Mouse (Mus musculus) megakaryocyte-erythroid progenitor cell, adult 5-6 weeks (primary cell): ENCODE results near the gene Zfp710. TPM values are rescaled to one million over a fixed set of nuclear protein-coding genes. Genes with fewer than 3 reads are reported as not detected.
"Not testable (repeated sequence)": the region's sequence is repeated elsewhere in the genome, so short reads cannot be mapped to it uniquely, and the experiment has no call there.

Experiments
- ATAC-seq: replicated peaks from 2 replicates; pipeline ENCODE4 v1.8.0; 2016; ENCODE audit warnings: mild to moderate bottlenecking, inconsistent platforms; ENCODE audit not compliant: severe bottlenecking, poor library complexity, low FRiP score, low TSS enrichment
- total RNA-seq, 2 experiments: library from RNA; stranded (forward) in 1 of 2; stranded (reverse) in 1 of 2; fragments of 200-1000, 215-1000 nt in 1 of 2; fragments of >200 nt in 1 of 2; fragmentation: Nextera tagmentation in 1 of 2; gene quantifications; 2 replicates each; pipeline ENCODE4 v1.2.3; 2014 to 2017

The Zfp710 gene
- total RNA-seq (2014; fragmentation: Nextera tagmentation) (7.1 and 9.0 TPM in 2 replicates), total RNA-seq (2017) (6.2 and 10.3 TPM in 2 replicates)

DNA sequence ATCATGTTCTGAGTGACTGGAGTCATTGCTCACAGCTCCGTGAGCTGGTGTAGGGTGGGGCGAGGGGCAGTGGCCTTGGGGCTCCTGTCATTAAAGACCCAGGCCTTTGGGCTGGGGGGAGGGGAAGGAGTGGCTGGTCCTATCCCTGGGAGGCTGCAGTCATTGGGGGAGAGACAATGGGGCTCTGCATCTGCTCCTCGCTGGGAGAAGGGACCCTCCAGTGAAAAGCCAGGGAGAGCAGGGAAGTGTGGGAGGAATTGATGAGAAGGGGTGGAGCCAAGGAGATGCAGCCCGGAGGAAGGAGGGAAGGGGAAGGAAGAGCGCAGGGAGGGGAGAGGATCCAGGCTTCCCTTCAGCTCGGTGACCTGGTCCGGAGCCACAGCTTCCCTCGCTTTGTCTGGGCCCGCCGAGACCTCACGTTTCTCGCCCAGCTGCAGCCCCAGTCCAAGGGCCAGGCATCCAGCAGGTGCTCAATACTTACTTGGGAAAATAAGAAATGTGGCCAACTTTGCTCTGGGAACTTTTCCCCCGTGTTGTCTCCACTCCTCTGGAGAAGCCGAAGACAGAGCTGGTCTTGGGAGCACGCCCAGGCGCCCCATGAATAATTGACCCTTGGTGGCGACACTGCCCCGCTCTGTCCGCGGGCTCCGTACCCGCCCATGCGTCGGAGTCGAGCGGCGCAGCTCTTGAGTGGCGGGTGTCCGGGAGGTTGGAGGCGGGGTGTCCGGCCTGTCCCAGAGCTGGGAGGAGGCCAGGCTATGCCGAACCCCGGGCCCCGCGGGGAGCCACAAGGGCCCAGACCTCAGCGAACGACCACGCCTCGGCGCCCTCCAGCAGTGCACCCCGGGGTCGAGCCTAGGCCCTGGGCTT, at the start of gene Zfp710:
TSS of gene Zfp710 (plus strand) at position 294 of the 870 bp plus-strand sequence.
- ATAC-seq = peak; percentile 57

- ATAC-seq = no peak
These were observed 49.3 kb upstream of the Zfp710 start for GRCm38 (mm10) chr7:79975316-79975715.

DNA sequence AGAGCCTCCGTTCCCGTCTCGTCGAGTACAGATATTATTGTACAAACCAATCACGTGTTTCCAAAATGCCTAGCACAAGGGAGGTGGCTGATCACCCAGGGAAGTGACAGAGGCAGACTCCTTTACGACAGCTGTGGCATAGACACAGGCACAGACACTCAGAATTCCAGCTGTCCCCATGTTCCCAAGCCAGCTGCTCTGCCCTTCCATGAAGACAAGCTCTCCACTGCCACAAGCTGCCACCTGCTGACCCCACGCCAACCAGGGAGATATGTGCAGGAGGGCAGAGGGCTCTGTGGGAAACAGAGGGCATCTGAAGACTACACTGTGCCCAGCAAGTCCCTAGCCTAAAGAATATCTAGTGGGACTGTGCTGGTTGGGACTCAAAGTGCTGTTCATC, 37.9 kb upstream of the Zfp710 start:
- ATAC-seq = no peak

DNA sequence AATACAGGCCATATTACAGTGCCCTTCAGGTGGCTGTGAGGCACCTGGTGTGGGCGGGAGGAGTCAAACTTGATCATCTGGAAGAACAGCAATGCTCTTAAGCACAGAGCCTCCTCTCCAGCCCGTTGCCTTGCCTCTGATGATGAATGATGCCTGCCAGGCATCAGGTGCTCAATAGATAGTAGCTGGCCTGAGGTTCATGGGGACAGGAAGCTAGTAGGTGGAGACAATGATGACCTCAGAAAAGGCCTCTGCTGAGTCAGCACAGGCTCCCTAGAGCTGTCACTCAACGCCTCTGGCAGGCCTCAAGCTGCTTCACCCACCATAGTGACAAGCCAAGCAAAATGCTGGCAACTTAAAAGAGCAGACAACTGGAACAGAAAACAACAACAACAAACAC, 36.9 kb upstream of the Zfp710 start:
- ATAC-seq = no peak

DNA sequence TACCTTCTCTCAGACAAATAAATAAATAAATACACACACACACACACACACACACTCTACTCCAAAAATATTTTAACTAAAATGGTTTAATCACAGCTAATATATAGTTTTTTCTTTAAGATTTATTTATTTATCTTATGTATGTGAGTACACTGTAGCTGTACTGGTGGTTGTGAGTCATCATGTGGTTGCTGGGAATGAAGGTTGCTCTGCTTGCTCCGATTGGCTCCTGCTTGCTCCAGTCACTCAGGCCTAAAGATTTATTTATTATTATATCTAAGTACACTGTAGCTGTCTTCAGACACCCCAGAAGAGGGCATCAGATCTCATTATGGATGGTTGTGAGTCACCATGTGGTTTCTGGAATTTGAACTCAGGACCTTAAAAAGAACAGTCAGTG, 36.1 kb upstream of the Zfp710 start:
- ATAC-seq = not testable (repeated sequence)

- peak; percentile 77 for ATAC-seq
These were observed 30.1 kb upstream of the Zfp710 start for GRCm38 (mm10) chr7:79994476-79994875.

DNA sequence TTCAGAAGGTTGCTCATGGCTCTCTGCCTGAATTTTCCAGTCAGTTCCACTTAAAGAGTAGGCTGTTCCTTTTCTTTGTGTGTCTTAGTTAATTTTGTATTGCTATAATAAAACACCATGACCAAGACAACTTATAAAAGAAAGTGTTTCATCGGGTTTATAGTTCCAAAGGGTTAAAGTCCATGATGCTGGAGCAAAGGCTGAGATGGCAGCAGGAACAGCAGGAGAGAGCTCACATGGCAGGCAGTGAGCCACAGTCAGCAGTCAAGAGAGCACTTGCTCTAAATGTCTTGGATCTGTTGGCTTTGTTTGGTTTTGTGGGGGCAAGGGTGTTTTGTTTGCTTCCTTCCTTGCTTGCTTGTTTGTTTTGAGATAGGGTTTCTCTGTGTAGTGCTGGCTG, 26.9 kb upstream of the Zfp710 start:
- no peak for ATAC-seq

DNA sequence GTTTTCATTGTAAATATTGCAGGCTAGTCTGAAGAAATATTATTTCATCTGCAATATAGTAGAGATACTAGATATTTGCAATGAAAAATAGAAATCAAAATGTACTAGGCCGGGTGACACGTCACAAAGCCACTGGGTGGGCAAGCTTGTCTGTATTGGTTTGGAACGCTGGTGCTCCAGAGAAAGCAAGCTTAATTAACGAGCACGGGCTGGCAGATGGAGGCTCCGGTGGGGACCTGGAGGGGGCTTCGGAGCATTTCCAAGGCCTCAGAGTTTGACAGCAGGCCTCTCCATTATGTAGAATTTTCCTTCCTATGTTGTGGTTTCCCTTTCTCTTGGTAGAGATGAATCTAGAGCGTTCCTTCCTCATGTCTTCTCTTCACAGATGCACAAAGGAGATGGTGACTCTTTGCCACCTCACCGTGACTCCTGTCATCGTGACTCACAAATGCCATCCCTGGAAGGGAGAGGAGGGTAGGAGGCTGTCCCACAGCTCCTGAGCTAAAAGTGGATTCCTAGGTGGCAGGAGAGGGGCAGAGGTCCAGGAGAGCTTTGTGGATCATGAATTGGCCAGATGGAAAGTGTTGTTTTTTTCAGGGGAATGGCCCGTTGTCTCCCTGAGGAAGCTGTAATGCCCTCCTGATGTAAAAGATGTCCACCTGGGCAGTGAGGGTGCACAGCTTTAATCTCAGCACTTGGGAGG, 22.1 kb upstream of the Zfp710 start:
- no peak for ATAC-seq

DNA sequence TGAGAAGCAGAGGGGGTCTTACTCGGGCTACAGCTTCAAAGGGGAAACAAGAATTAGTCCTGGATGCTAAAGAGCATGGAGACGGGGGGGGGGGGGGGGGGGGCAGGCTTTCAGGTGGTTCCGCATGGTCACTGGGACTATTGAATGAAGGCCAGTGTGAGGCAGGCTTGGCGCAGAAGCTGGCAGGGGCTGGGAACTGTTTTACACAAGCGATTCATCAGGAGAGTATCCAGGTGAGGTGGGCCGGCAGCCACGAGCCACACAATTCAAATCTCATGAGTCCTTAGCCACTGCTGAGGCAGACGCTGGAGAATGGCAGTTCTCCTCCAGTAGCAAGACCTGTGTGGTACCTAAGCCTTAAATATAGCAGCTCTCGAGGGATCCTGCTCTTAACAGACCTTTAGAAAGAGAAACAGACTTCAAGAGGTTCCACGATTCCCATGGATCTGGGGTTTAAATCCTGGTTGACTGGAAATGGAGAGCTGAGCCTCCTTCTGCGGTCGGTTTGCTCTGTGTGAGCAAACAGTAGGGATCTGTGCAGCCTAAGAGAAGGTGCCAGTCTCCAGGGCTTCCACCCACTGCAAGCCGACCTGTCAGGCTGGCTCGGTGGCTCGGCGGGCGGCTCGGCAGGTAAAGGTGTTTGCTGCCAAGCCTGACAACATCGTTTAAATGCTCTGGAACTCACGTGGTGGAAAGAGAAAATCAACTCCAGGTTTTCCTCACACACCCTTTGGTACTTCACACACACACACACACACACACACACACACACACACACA, 19.6 kb upstream of the Zfp710 start:
- no peak for ATAC-seq

- no peak for ATAC-seq
These were observed 13.9 kb upstream of the Zfp710 start for GRCm38 (mm10) chr7:80010680-80011079.

DNA sequence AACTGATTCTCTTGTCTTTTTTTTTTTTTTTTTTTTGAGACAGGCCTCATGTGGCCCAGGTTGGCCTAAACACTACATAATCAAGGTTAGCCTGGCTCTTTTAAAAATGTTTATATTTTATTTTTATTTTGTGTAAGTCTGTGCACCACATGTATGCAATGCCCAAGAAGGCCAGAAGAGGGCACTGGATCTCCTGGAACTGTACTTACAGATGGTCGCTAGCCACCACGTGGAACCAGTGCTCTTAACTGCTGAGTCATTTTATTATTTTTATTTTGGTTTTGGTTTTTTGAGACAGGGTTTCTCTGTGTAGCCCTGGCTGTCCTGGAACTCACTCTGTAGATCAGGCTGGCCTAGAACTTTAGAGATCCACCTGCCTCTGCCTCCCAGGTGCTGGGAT, 13.1 kb upstream of the Zfp710 start:
- peak; percentile 78 for ATAC-seq

DNA sequence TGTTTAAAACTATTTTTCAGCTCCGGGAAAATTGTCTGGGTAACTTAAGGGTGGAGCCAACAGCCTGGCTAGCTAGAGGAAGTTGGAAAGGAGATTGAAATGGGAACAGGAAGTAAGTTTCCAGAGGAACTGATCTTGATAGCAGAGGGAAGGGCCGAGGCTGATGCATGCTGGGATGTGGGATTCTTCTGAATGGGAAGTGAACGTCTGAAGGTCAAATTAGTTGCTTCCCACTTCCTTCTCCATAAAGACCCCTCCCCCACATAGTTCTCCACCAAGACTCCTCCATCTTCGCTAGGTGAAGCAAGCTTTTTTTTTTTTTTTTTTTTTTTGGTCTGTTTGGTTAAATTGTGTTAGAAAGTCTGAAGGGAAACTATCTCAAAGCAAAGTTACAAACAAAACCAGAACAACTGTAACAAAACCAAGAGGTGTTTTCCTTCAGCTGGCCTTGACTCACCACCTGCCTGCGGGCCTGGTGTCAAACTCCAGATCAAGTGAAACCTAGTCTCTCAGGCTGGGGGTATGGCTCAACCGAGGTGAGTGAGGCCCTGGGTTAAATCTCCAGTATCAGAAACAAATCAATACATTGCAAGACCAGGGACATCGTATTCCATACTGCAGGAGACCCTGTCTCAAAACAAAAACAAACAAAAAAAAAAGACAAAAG, 10.6 kb upstream of the Zfp710 start:
- ATAC-seq = no peak

GRCm38 (mm10) chr7:80014826-80015755, 9.5 kb upstream of the Zfp710 start:
- ATAC-seq = no peak

- ATAC-seq = no peak
These were observed 5.8 kb upstream of the Zfp710 start for GRCm38 (mm10) chr7:80018506-80019452.

GRCm38 (mm10) chr7:80023621-80024435, 786 bp upstream of the Zfp710 start:
- ATAC-seq = 0 out of 2 replicates have a peak, but pooled peaks have one; percentile 46

GRCm38 (mm10) chr7:80025391-80026117, 940 bp downstream of the Zfp710 start:
- ATAC-seq = no peak
